32 mouse cellular contexts compared by ENCODE assay signal in genomic region chr17:57207938-57208337, GRCm38 (mm10). TPM values are rescaled to one million over a fixed set of nuclear protein-coding genes. Genes with fewer than 3 reads are reported as not detected.
DNase-seq lines count a peak whose midpoint lies in the region; ATAC-seq and TF ChIP-seq lines count a peak whose summit lies in the region.
"Had no signal": no experiment of that assay in that cellular context is flagged by ENCODE, and none has a peak within 500 bp of the region (broad histone marks: within the 10 kb centered on the region; RNA-seq: fewer than 3 reads in every experiment).

No protein-coding gene starts in this region.

- DNase-seq in heart, postnatal 4 days, result peak; percentile 20
- DNase-seq in heart, adult 9 months (ENCODE audit: low spot score in 2 of 2), result no peak
- DNase-seq in liver, adult 2 months (ENCODE audit: extremely low read depth, low read depth, low spot score), result peak; percentile 79
- DNase-seq in liver, result no peak
- DNase-seq in kidney, postnatal 0 days (ENCODE audit: low spot score), result no peak
- DNase-seq in retina, postnatal 1 day, result no peak
- DNase-seq: adrenal gland, postnatal 10 days; cerebellum, adult 9-10 months; cerebellum, postnatal 36 days; gastrocnemius, postnatal 25 days; liver, postnatal 0 days; lung, postnatal 36 days; thymus, postnatal 4 days had no signal

- no peak overlapping the region for H3K4me3 ChIP-seq in liver, adult 2 months (ENCODE audit: insufficient read depth, low read depth, low read length)
- H3K4me3 ChIP-seq in kidney, postnatal 0 days (replicated peaks; ENCODE audit: low read depth, low read length), result no peak overlapping the region
- no peak overlapping the region for H3K4me3 ChIP-seq in forebrain, embryonic 13.5 days
- H3K4me3 ChIP-seq: limb, embryonic 12.5 days; liver, embryonic 12.5 days; myocyte; neural tube, embryonic 13.5 days had no signal

- H3K36me3 ChIP-seq in liver, adult 2 months (ENCODE audit: control insufficient read depth, insufficient read depth, low read length), result peaks cover 91% of the 10 kb centered on the region
- H3K36me3 ChIP-seq in kidney, postnatal 0 days (ENCODE audit: insufficient read depth, low read length), result no peaks in the 10 kb centered on the region
- no peaks in the 10 kb centered on the region for H3K36me3 ChIP-seq in forebrain, embryonic 13.5 days (ENCODE audit: poor library complexity, severe bottlenecking)
- H3K36me3 ChIP-seq: limb, embryonic 12.5 days; neural tube, embryonic 13.5 days had no signal

- no peak for TF ChIP-seq CTCF in liver, adult 2 months (IDR thresholded peaks at IDR 0.05; ENCODE audit: low read depth, low read length)
- no peak for TF ChIP-seq CTCF in kidney, postnatal 0 days (IDR thresholded peaks at IDR 0.05; ENCODE audit: low read depth)

- peak; percentile 54 for ATAC-seq in kidney, postnatal 0 days (replicated peaks; ENCODE audit: low FRiP score, low read depth)
- no peak for ATAC-seq in forebrain, embryonic 13.5 days
- ATAC-seq: forebrain, embryonic 14.5 days; hindbrain, embryonic 16.5 days; liver, embryonic 12.5 days; liver, postnatal 0 days had no signal

- H3K4me2 ChIP-seq in kidney, postnatal 0 days (ENCODE audit: low read length), result no peak overlapping the region
- H3K4me2 ChIP-seq in forebrain, embryonic 13.5 days, result no peak overlapping the region
- H3K4me2 ChIP-seq: limb, embryonic 12.5 days; liver, embryonic 12.5 days; midbrain, embryonic 11.5 days; neural tube, embryonic 13.5 days had no signal

- peak overlapping the region; percentile 1; the same call in 1 of the 2 replicates for H3K27ac ChIP-seq in liver, adult 2 months (replicated peaks; ENCODE audit: insufficient read depth, low read depth, low read length)
- no peak overlapping the region for H3K27ac ChIP-seq in kidney, postnatal 0 days
- no peak overlapping the region for H3K27ac ChIP-seq in forebrain, embryonic 13.5 days
- H3K27ac ChIP-seq: limb, embryonic 12.5 days; liver, embryonic 12.5 days; neural tube, embryonic 13.5 days had no signal

- WGBS in liver, adult 2 months, result 34% methylated on average over 3 of the region's 3 CpGs
- 78% methylated on average over 3 of the region's 3 CpGs for WGBS in kidney, postnatal 0 days
- WGBS in forebrain, embryonic 13.5 days, result 86% methylated on average over 3 of the region's 3 CpGs

- H3K9ac ChIP-seq in liver, adult 2 months (ENCODE audit: low read depth, low read length), result no peak overlapping the region
- no peak overlapping the region for H3K9ac ChIP-seq in kidney, postnatal 0 days (ENCODE audit: low read depth, low read length)
- no peak overlapping the region for H3K9ac ChIP-seq in forebrain, embryonic 13.5 days
- H3K9ac ChIP-seq: limb, embryonic 12.5 days; liver, embryonic 12.5 days; liver, postnatal 0 days; neural tube, embryonic 13.5 days had no signal

- TF ChIP-seq POLR2A in liver, adult 2 months (IDR thresholded peaks at IDR 0.05; ENCODE audit: extremely low read depth, insufficient read depth, low read length), result no peak

- H3K79me2 ChIP-seq in liver, adult 2 months (ENCODE audit: control insufficient read depth, insufficient read depth, low read length), result no peaks in the 10 kb centered on the region

- H3K4me1 ChIP-seq in liver, adult 2 months (ENCODE audit: control insufficient read depth, insufficient read depth, low read length), result peaks cover 47% of the 10 kb centered on the region
- no peaks in the 10 kb centered on the region for H3K4me1 ChIP-seq in kidney, postnatal 0 days (replicated peaks; ENCODE audit: insufficient read depth, low read length)
- H3K4me1 ChIP-seq in forebrain, embryonic 13.5 days, result no peaks in the 10 kb centered on the region
- H3K4me1 ChIP-seq: limb, embryonic 12.5 days; neural tube, embryonic 13.5 days had no signal

- H3K27me3 ChIP-seq in liver, adult 2 months (ENCODE audit: control insufficient read depth, insufficient read depth, low read length), result no peaks in the 10 kb centered on the region
- no peaks in the 10 kb centered on the region for H3K27me3 ChIP-seq in kidney, postnatal 0 days (ENCODE audit: insufficient read depth, low read length)
- H3K27me3 ChIP-seq in forebrain, embryonic 13.5 days, result no peaks in the 10 kb centered on the region
- H3K27me3 ChIP-seq: limb, embryonic 12.5 days; neural tube, embryonic 13.5 days had no signal

- no peaks in the 10 kb centered on the region for H3K9me3 ChIP-seq in kidney, postnatal 0 days (replicated peaks; ENCODE audit: low read length)
- no peaks in the 10 kb centered on the region for H3K9me3 ChIP-seq in forebrain, embryonic 13.5 days (replicated peaks)
- H3K9me3 ChIP-seq: liver, embryonic 12.5 days; neural tube, embryonic 13.5 days had no signal

RNA-seq across cellular contexts. Expression of gene Tnfsf14, which starts 14.0 kb away (rescaled TPM):
- not detected for total RNA-seq in heart, postnatal 4 days (2021)
- total RNA-seq in liver, adult 2 months (2014; rRNA removed), result 0.27 and 0.28 TPM in 2 replicates
- 0.42 and 0.75 TPM in 2 replicates for polyA plus RNA-seq in liver, adult 2 months (2012; rRNA removed)
- polyA plus RNA-seq in kidney, postnatal 0 days (2015; fragmentation: Nextera tagmentation; extraction: Ambion mirVana), result 0.08 and 0.09 TPM in 2 replicates
- not detected in 2 replicates for polyA plus RNA-seq in forebrain, embryonic 13.5 days (2015; fragmentation: Nextera tagmentation; extraction: Ambion mirVana)
- total RNA-seq: gastrocnemius, adult 18-20 months; gastrocnemius, postnatal 25 days; layer of hippocampus, postnatal 10 days; left cerebral cortex, adult 18-20 months; left cerebral cortex, postnatal 25 days; midbrain, postnatal 0 days had no signal
- polyA plus RNA-seq: C2C12; forebrain, embryonic 14.5 days; hindbrain, embryonic 16.5 days; intestine, embryonic 14.5 days; midbrain, postnatal 0 days; myocyte; neural tube, embryonic 13.5 days had no signal

RNA-seq across cellular contexts. Expression of gene C3, which starts 20.0 kb away (rescaled TPM):
- total RNA-seq in heart, postnatal 4 days (2021), result 10 to 100 TPM; 60.1 to 79.6 TPM
- 5,384 and 7,708 TPM in 2 replicates for total RNA-seq in liver, adult 2 months (2014; rRNA removed)
- 3,773 and 3,833 TPM in 2 replicates for polyA plus RNA-seq in liver, adult 2 months (2012; rRNA removed)
- 2.0 and 2.9 TPM in 2 replicates for polyA plus RNA-seq in kidney, postnatal 0 days (2015; fragmentation: Nextera tagmentation; extraction: Ambion mirVana)
- polyA plus RNA-seq in forebrain, embryonic 13.5 days (2015; fragmentation: Nextera tagmentation; extraction: Ambion mirVana), result 0.18 and 0.53 TPM in 2 replicates

RNA-seq across cellular contexts. Expression of gene Gpr108, which starts 40.3 kb away (rescaled TPM):
- 10 to 100 TPM; 19.5 to 20.4 TPM for total RNA-seq in heart, postnatal 4 days (2021)
- 10.7 and 11.7 TPM in 2 replicates for total RNA-seq in liver, adult 2 months (2014; rRNA removed)
- 19.3 and 23.7 TPM in 2 replicates for polyA plus RNA-seq in liver, adult 2 months (2012; rRNA removed)
- 37.6 and 40.4 TPM in 2 replicates for polyA plus RNA-seq in kidney, postnatal 0 days (2015; fragmentation: Nextera tagmentation; extraction: Ambion mirVana)
- 17.8 and 20.7 TPM in 2 replicates for polyA plus RNA-seq in forebrain, embryonic 13.5 days (2015; fragmentation: Nextera tagmentation; extraction: Ambion mirVana)

RNA-seq across cellular contexts. Expression of gene Trip10, which starts 41.3 kb away (rescaled TPM):
- total RNA-seq in heart, postnatal 4 days (2021), result 10 to 100 TPM; 45.6 to 46.9 TPM
- total RNA-seq in liver, adult 2 months (2014; rRNA removed), result 4.6 and 5.1 TPM in 2 replicates
- 4.8 and 7.2 TPM in 2 replicates for polyA plus RNA-seq in liver, adult 2 months (2012; rRNA removed)
- 40.8 and 43.6 TPM in 2 replicates for polyA plus RNA-seq in kidney, postnatal 0 days (2015; fragmentation: Nextera tagmentation; extraction: Ambion mirVana)
- polyA plus RNA-seq in forebrain, embryonic 13.5 days (2015; fragmentation: Nextera tagmentation; extraction: Ambion mirVana), result 18.7 and 21.7 TPM in 2 replicates

RNA-seq across cellular contexts. Expression of gene Cd70, which starts 58.4 kb away (rescaled TPM):
- not detected for total RNA-seq in heart, postnatal 4 days (2021)
- total RNA-seq in liver, adult 2 months (2014; rRNA removed), result 1.0 TPM in 1 of 2 replicates, not detected in the other
- not detected in 2 replicates for polyA plus RNA-seq in liver, adult 2 months (2012; rRNA removed)
- polyA plus RNA-seq in kidney, postnatal 0 days (2015; fragmentation: Nextera tagmentation; extraction: Ambion mirVana), result 0.28 TPM in 1 of 2 replicates, not detected in the other
- polyA plus RNA-seq in forebrain, embryonic 13.5 days (2015; fragmentation: Nextera tagmentation; extraction: Ambion mirVana), result not detected in 2 replicates
- total RNA-seq: adrenal gland, postnatal 10 days; gastrocnemius, adult 18-20 months; gastrocnemius, postnatal 25 days; heart, adult 18-20 months; left cerebral cortex, adult 18-20 months; megakaryocyte, adult 5-6 weeks had no signal
- polyA plus RNA-seq: C2C12; embryonic facial prominence, embryonic 11.5 days; intestine, embryonic 14.5 days; limb, embryonic 12.5 days; liver, embryonic 12.5 days; liver, postnatal 0 days; lung, embryonic 16.5 days; myocyte had no signal

Comparison
In these comparisons a context has a peak if more than half of its experiments do, and no peak if none do; other contexts are left out.
1. DNase-seq: peak in heart, postnatal 4 days (single experiment) and liver, adult 2 months (single experiment); none in heart, adult 9 months (0 of 2), liver (single experiment), kidney, postnatal 0 days (single experiment) and retina, postnatal 1 day (single experiment).
2. RNA of gene C3, which starts 20.0 kb away (polyA plus RNA-seq): 3,773 to 3,833 TPM in liver, adult 2 months; 2.0 to 2.9 TPM in kidney, postnatal 0 days and 0.18 to 0.53 TPM in forebrain, embryonic 13.5 days; every median in the first group is over 100 times any median in the second.